Mouse (Mus musculus) ZHBTc4 (cell line): ENCODE data around the gene Dnpep.
A peak's percentile ranks its signal among the peaks of the same experiment; 100 is the strongest.

Source experiments
- DNase-seq: peaks from one replicate; pipeline ENCODE4 v3.0.0-alpha.2; 2011; ENCODE audit warnings: low read depth, low spot score

Gene Dnpep

DNA sequence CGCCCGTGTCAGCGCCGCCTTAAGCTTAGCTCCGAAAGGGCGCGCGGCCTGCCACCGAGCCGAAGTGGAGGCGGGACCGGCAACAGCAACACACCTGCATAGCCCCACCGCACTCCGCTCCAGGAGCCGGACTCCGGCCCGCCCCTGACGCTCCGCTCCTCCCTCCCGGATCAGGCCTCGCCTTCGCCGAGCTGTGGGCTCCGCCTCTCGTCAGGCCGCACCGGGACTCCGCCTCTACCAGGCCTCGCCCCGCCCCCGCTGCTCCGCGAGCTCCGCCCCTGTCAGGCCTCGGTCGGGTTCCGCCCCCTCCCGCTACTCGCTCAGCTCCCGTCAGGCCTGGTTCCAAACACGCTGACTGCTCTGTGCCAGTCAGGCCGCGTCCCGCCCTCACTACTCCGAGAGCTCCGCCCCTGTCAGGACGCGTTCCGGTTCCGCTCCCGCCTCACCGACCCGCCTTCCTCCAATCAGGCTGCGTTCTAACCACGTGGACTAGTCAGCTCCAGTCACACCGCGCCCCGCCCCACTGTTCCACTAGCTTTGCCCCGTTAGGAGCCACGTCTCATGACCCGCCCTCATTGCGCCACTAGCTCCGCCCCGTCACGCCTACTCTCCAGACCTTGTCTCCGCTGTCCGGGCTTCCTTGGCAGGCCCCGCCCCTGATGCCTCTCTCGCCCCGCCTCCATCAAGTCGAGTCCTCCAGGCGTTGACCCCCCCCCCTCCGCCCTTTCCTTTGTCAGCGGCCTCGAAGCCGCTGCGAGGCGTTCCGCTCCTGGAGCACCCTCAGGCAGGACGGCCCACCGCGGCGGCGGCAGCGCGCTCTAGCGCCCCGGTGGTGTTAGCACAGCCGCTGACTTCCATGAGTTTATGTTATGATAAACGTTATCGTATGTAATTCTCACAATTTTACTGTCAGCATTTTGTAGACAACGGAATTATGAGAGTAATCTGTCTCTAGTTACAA lies at the start of gene Dnpep:
TSS of gene Dnpep (minus strand) at position 750 of the 961 bp plus-strand sequence.
- DNase-seq, result peak; percentile 100

DNA sequence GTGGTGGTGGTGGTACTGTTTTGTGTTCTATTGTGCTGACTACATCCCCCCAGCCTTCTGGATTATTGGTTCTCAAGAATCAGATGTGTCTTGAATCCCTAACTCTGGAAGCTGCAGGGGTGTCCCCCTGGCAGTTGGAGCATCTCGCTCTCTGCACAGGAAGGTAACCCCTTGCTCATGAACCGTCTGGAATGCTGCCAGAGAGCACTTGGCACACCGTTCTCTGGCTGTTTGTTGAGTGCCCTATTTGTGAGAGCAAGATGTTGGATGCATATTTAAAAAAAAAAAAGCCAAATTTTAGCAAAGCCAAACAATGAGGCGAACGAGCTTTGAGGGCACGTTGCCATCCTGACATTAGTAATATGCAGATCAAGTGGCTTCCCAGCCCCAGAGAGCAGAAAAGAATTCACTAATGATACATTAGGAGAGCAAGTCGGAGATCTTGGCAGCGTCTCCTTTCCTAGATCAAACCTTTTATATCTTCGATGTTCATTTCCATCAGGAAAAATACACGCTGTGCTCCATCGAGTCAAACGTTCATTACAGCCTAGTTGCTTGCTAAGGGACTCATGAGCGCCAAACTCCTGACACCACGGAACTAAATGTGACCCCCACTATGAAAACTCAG lies 47.8 kb upstream of the Dnpep start:
- no peak for DNase-seq

DNA sequence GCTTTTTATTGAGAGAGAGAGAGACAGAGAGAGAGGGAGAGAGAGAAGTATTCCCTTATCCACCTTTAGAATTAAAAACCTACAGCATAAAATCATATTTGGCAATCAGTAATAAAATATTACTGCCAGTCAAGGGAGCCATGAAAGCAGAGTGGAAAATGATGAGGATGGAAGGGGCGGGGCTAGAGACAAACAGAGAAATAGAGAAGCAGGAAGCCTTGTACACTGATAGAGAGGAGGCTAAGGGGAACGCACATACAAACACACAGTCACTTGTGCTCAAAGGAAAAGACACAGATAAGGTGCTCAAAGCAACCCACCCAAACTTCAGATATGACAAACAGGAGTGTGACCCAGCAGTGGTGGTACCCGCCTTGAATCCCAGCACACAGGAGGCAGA lies 46.1 kb upstream of the Dnpep start:
- no peak for DNase-seq

DNA sequence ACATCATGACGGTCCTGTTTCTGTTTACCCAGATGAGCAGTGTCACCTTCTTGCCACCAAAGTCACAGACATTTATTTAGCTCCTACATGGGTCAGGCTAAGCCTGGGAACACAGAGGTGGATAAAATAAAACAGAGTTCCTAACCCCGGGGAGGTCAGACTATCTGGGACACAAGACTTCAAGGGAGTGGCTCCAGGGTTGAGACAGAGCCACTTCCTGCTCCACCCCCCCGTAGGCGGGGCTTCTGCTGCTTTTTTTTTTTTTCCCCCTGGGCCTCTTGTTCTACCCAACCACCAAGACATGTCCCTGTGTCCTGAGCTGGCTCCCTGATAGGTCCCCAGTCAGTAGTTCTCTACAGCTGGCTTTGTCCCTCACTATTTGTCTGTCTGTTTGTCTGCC lies 44.0 kb upstream of the Dnpep start:
- DNase-seq, result peak; percentile 87

DNA sequence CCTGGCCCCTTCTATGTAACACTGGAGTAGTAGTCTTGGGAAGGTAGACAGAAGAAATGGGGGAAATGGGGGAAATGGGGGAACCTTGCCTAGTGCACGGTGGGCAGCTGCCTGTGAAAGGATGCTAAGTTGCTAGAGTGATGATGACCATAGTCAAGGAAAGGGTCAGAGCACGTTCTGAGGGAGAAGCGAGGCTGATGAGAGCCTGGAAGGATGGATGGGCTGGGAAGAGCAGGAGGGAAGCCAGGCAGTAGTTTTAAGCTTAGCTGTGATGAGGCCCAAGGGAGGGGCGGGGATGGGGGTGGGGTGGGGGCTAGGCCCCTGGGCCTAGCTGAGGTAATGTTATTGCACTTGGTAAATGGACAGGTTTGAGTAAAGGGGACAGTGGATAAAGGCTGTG lies 43.3 kb upstream of the Dnpep start:
- DNase-seq, result no peak

DNA sequence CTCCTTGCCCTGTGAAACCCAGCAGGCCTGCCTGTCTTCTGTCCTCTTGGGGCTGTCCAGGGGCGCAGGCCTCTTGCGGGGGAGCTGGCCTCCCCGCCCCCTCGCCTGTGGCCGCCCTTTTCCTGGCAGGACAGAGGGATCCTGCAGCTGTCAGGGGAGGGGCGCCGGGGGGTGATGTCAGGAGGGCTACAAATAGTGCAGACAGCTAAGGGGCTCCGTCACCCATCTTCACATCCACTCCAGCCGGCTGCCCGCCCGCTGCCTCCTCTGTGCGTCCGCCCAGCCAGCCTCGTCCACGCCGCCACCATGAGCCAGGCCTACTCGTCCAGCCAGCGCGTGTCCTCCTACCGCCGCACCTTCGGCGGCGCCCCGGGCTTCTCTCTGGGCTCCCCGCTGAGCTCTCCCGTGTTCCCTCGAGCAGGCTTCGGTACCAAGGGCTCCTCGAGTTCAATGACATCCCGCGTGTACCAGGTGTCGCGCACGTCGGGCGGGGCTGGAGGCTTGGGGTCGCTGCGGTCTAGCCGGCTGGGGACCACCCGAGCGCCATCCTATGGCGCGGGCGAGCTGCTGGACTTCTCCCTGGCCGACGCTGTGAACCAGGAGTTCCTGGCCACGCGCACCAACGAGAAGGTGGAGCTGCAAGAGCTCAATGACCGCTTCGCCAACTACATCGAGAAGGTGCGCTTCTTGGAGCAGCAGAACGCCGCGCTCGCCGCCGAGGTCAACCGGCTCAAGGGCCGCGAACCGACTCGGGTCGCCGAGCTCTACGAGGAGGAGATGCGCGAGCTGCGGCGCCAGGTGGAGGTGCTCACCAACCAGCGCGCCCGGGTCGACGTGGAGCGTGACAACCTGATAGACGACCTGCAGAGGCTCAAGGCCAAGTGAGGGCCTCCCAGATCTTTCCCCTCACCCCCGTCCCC lies 42.6 kb upstream of the Dnpep start, which contains the start of gene Des:
TSS of gene Des (plus strand) at position 218 of the 920 bp plus-strand sequence.
- peak; percentile 50 for DNase-seq

DNA sequence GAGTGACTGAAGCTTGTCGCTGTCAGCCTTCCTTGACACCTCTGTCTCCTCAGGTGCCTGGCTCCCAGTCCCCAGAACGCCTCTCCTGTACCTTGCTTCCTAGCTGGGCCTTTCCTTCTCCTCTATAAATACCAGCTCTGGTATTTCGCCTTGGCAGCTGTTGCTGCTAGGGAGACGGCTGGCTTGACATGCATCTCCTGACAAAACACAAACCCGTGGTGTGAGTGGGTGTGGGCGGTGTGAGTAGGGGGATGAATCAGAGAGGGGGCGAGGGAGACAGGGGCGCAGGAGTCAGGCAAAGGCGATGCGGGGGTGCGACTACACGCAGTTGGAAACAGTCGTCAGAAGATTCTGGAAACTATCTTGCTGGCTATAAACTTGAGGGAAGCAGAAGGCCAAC lies 41.6 kb upstream of the Dnpep start:
- DNase-seq, result no peak

DNA sequence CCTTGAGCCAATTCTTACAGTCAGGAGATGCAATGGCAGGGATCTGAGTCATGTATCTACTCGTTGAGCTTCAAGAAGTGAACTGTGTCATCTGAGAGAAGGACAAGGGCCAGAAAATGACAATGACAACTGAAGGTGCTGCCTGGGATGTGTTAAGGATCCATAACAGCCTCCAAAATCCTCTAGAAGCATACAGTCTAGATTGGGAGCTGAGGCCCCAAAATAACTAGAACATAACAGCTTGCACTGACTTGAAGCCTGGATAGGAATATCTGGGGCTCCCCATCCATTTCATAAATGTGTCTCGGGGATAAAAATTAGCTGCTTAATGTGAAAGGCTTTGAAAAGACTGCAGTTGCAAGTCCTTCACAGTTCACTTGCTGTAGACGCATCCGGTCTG lies 40.2 kb upstream of the Dnpep start:
- no peak for DNase-seq

DNA sequence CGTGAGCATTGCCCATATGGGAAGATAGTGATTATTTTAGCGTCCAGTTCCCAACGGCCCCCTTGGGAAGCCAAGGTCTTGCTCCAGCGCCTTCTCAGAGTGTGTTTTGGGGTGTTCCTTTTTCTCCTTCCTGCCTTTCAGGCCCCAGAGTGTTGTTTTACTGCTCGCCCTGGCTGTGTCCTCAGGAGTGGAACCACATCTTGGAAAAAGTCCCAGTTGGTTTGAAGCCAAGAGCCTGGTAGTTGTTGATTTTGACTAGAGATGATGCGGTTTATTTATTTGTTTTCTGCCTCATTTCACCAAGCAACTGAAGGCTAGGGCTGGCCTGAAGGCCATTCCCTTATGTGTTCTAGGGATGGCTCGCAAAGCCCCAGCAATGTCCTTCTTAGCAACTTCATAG lies 39.5 kb upstream of the Dnpep start:
- DNase-seq, result no peak

DNA sequence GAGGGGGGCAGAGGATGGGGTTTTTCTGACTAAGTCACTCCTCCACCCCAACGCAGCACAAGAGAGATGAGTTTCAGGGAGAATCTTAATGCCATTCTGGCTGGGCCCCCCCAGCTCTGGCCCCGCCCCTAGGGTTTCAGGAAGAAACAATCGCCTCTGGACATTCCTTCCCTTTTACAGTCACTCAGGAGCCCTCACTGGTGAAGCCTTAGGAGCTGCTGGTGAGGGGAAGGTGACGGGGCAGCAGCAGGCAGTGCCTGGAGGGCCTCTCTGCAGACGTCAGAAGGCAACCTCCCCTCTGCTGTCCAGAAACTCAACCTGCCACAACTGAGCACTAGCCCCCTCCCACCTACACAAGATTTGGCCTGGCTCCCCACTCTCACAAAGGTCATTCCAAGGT lies 31.5 kb upstream of the Dnpep start:
- DNase-seq, result no peak

DNA sequence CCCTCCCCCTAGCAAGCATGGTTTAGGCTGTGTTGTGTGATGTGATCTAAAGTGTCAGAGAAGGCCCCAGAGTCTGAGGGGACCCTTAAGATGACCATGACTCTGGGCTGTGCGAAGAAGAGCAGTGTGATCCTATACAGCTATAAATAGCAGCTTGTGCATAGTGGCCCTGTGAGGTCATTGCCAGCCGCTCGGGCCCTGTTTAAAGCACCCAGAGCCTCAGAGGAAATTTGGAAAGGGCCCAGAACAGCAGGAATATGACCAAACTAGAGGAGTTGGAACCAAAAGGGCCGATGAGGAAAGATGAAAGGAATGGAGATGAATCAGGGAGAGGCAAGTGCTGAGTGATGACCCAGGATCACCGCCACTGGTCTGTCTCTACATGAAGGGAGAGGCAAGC lies 29.5 kb upstream of the Dnpep start:
- no peak for DNase-seq

DNA sequence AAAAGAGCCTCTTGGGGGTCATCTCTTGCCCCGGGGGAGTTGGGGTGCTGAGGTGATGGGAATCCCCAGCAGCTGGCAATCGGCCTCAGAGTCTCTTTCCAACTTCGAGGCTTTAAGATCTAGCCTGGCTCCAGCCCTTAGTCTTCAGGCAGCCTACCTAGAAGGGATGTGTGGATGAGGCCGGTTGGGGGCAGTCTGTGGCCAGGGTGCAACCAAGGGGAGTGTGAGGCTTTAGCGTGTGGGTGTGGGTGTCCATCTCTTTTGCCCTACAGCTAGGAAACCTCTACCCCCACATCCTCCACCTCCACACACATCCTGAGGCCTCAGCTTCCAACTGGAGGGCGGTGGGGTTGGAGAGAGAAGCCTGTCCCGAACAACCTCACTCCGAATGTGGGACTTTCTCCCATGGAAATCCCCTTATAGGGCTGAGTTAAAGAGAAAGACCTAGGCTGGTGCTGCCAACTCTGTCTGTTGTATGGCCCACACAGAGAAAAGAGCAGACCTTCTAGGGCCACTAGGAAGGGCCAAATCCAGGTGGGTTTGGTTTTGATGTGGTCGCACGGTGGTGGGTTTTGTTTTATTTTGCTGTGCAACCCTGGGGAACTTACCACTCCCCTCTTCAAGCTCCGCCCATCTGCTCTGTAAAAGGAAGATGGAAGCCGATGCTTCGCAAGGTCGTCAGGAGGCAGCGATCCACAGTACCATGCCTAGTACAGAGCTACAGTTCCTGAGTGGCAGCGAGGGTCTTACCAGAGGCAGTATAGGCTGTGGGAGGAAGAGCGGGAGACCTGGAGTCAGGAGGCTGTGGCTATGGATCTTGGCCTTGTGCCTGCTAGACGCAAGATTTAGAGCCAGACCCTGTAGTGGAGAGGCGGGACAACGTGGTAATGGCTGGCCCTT lies 27.5 kb upstream of the Dnpep start:
- DNase-seq, result peak; percentile 59

DNA sequence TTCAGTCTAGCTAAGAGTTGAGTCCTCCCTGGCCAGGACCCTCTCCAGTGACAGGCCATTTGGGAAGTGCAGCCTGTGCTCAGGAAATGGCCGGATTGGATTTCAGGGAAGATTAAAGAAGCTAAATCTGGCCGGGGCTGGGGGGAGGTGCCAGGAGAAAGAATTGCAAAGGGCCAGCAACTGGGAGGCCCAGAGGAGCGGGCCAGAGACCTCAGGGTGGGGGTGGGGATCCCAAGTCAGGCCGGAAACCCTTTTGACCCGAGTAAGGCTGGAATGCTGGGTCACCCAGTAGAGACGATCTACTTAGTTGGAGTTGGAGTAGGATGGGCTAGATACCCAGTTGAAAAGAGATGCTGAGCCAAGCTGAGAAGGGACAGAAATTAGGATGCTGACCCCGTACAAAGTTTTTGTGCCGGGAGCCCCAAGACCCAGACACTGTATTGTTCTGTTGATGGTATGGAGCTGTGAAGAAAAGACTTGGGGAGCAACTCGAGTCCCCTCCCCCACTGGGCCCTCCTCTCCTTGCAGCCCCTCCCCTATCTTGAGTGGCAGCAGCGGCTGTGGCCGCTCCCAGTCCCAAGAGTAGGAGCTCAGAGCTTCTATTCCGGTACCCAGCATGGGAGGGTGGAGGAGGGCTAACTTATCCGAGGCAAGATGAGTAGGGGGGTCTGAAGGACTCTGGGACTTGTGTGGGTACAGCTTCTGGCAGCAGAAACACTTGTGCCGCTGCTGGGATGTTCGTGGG lies 26.7 kb upstream of the Dnpep start:
- peak; percentile 52 for DNase-seq

DNA sequence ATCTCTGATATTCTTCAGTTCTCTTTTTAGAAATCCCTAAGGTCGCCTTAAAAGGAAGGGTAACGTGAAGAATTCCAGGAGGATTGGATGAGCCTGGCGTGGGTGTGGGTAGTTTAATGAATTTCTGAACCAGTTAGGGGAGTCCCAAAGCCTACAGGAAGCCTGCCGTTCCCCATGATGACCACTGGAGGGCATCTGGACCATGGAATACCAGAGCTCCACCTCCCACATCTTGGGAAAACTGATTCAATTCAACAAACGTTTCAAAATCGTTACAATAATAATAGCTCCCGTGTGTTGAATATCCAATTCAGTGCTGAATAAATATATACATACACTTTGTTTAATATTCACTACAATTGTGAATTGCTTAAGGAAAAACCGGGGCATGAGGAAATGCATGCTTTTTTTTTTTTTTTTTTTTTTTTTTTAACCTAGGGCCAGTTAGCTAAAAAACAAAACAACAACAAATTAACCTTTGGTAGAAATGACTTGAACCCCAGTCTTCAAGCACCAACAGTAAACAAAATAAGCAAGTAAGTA lies 25.2 kb upstream of the Dnpep start:
- DNase-seq, result peak; percentile 83

DNA sequence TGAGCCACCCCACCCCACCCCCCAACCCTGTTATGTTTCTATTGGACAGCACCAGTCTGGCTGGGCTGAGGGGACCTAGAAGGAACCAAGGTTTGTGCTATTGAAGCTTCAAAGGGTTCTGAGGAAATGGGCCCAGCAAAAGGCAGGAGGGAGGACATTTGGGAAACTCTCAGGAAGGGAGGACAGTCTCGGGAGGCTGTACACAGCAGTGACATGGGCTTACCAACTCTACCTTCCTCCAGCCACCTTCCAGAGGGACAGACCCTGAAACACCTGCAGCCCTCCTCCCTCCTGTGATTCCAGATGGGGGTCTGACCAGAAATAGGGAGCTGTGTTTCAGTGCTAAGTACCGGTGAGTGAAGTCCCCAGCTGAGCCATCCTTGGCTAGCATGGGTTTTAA lies 22.7 kb upstream of the Dnpep start:
- DNase-seq, result no peak

DNA sequence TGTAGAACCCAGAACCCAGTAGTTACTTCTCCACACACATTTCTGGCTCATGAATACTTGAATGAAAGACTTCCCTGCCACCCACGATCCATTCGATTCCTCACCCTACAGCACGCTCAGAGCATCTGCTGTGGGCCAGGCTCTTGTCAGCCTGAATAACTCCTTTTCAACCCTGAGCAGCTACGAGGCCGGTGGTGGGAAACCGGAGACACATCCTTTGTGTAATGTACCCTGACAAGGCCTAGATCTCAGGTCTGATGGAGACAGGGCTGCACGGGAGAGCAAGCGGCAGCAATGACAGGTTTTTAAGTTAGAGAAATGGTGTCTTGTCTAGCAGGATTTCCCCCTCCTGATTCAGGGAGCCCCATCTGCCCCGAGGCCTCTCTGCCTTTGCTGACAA lies 21.5 kb upstream of the Dnpep start:
- no peak for DNase-seq

DNA sequence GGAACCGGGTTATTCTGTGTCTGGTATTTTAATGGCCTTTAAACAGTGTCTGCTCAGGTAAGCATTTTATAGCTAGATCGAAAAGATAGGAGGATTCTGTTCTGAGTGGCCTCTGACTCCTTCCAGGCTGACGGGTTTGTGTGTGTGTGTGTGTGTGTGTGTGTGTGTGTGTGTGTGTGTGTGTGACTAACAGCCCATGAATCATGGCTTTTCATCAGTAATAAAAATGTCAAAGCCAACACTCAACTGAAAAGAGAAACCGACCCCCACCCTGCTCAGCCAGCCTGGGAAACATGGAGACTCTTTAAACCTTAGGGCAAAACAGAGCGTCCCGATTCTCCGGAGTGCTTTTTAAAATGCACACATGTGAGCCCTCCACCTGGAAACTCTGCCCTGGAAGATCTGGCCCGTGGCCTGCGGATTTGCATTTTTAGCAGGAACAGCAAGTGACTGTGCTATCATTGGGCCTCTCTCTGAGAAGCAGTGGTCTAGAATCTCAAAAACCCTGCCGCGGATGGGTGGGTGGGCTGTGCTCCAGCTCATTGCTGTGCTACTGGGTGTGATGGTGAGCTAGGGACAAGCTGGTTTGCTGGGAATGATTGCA lies 20.4 kb upstream of the Dnpep start:
- DNase-seq, result no peak

DNA sequence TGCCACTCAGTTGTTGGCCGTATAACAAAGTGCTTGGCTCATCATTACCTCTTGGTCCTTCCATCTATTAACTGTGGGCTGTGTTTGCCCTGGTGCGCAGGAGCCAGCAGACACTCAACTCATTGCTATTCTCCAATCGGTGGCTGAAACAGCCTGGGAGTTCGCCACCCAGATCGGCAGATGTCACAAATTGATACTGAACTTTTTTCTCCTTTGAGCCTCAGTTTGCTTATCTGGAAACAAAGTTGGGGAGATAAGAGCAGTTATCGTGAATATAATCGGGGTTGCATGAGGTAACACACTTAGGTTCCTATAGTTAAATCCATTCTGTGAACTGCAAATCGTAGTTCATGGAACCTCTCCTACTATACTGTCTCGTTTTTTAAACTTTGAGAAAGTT lies 19.3 kb upstream of the Dnpep start:
- DNase-seq, result no peak

DNA sequence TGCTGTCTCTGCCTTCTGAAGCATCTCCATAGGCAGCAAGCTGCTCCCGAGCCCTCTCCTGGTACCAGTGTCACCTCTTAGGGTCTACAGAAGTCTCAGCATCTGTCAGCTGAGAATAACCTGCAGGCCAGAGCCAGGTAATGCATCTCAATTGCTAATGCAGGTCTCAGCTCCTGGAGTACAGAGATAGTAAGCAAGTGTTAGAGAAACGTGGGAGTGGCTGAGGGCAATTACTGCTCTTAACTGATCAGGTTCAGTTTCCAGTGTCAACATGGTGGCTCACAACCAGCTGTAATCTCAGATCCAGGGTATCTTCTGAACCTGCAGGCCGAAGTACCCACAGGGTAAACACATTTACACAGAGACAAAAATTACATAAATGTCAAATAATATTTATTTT lies 18.7 kb upstream of the Dnpep start:
- no peak for DNase-seq
